Mouse (Mus musculus): ENCODE data around the gene Lrig1.

- no peak for TF ChIP-seq CTCF (IDR thresholded peaks at IDR 0.05; ENCODE audit: borderline replicate concordance, insufficient read depth, low read length)
- TF ChIP-seq POLR2A (IDR thresholded peaks at IDR 0.05; ENCODE audit: low read depth, low read length), result no peak
Measured at GRCm38 (mm10) chr6:94625896-94626295, 74.1 kb downstream of the Lrig1 start.
